Mouse (Mus musculus) forebrain, embryonic 10.5 days (tissue): ENCODE measurements around the gene Ccdc73. TPM values are rescaled to one million over a fixed set of nuclear protein-coding genes. Genes with fewer than 3 reads are reported as not detected.
"Not testable (repeated sequence)": the region's sequence is repeated elsewhere in the genome, so short reads cannot be mapped to it uniquely, and the experiment has no call there.

Source experiments
- DNase-seq: peaks from one replicate; pipeline ENCODE4 v3.0.0-alpha.2; 2017; ENCODE audit warnings: low spot score; ENCODE audit errors: extremely low spot score
- H3K27ac ChIP-seq: fragments of 300-500 bp; sonication (generic); 2 replicates; pipeline ENCODE4 v1.5.1; 2016; ENCODE audit warnings: mild to moderate bottlenecking
- H3K27me3 ChIP-seq: fragments of 300-500 bp; sonication (generic); 2 replicates; pipeline ENCODE4 v1.6.1; 2016; ENCODE audit warnings: mild to moderate bottlenecking; ENCODE audit not compliant: poor library complexity, severe bottlenecking
- H3K36me3 ChIP-seq: fragments of 300-500 bp; sonication (generic); replicated peaks from 2 replicates; pipeline ENCODE4 v1.6.1; 2016; ENCODE audit warnings: mild to moderate bottlenecking, moderate library complexity
- H3K4me1 ChIP-seq: fragments of 300-500 bp; sonication (generic); 2 replicates; pipeline ENCODE4 v1.6.1; 2016
- H3K4me3 ChIP-seq: fragments of 300-500 bp; sonication (generic); 2 replicates; pipeline ENCODE4 v1.5.1; 2016; ENCODE audit warnings: mild to moderate bottlenecking, moderate library complexity
- H3K9me3 ChIP-seq: fragments of 300-500 bp; sonication (generic); 2 replicates; pipeline ENCODE4 v1.6.1; 2016; ENCODE audit warnings: mild to moderate bottlenecking, moderate library complexity
- WGBS: fragments of 180-500 bp; shearing (Covaris S2); methylation state at CpG from one replicate; pipeline ENCODE4 v1.1.7; 2016; 5-methylcytosine and 5-hydroxymethylcytosine counted together
- polyA plus RNA-seq: library from polyadenylated mRNA; unstranded; fragments of >200 nt; fragmentation: Nextera tagmentation; extraction: Ambion mirVana; gene quantifications from 2 replicates; pipeline ENCODE4 v1.2.1, GENCODE M21; 2016

Ccdc73 gene
- polyA plus RNA-seq, result 2.9 and 4.5 TPM in 2 replicates

- no peaks in the 10 kb centered on the region for H3K9me3 ChIP-seq
- no peak for DNase-seq
- WGBS, result 93% methylated on average over 13 of the region's 13 CpGs
These were observed at the start of gene Ccdc73 for GRCm38 (mm10) chr2:104867282-104867855. TSS of gene Ccdc73 (plus strand) at chr2:104867805.

GRCm38 (mm10) chr2:104818763-104819162 lies 48.8 kb upstream of the Ccdc73 start:
- Histone ChIP-seq H3K4me1 (peaks cover 32% of the 10 kb centered on the region), H3K4me3 (peak overlapping the region; percentile 94; the same call in 1 of the 2 replicates)
- whole genome bisulfite sequencing, result 85% methylated on average over 3 of the region's 3 CpGs
- H3K27me3 ChIP-seq, DNase-seq, H3K27ac ChIP-seq, H3K36me3 ChIP-seq, H3K9me3 ChIP-seq: not testable (repeated sequence)

More at GRCm38 (mm10) chr2:104867282-104867855, at the start of gene Ccdc73:
- H3K27ac ChIP-seq, result no peak within 1 kb of the TSS
- H3K4me3 ChIP-seq, result no peak within 1 kb of the TSS
- H3K27me3 ChIP-seq, result no peaks in the 10 kb centered on the region
- H3K4me1 ChIP-seq, result no peaks in the 10 kb centered on the region
- no peaks in the 10 kb centered on the region for H3K36me3 ChIP-seq

GRCm38 (mm10) chr2:104826191-104826590 lies 41.4 kb upstream of the Ccdc73 start:
- no peak for DNase-seq
- no peaks in the 10 kb centered on the region for H3K36me3 ChIP-seq
- WGBS, result 88% methylated on average over 4 of the region's 4 CpGs
- H3K4me1 ChIP-seq, result no peaks in the 10 kb centered on the region
- no peak overlapping the region for H3K4me3 ChIP-seq
- no peak overlapping the region for H3K27ac ChIP-seq
- H3K9me3 ChIP-seq, result no peaks in the 10 kb centered on the region
- H3K27me3 ChIP-seq, result no peaks in the 10 kb centered on the region

GRCm38 (mm10) chr2:104832486-104832885 lies 35.1 kb upstream of the Ccdc73 start:
- Histone ChIP-seq H3K9me3 (no peaks in the 10 kb centered on the region), H3K4me1 (no peaks in the 10 kb centered on the region), H3K36me3 (no peaks in the 10 kb centered on the region), H3K27ac (no peak overlapping the region), H3K4me3 (no peak overlapping the region), H3K27me3 (no peaks in the 10 kb centered on the region)
- 89% methylated on average over 2 of the region's 2 CpGs for WGBS
- DNase-seq, result no peak

GRCm38 (mm10) chr2:104840974-104841373 lies 26.6 kb upstream of the Ccdc73 start:
- Histone ChIP-seq H3K4me1 (peaks cover 4% of the 10 kb centered on the region), H3K4me3 (no peak overlapping the region), H3K9me3 (no peaks in the 10 kb centered on the region), H3K36me3 (no peaks in the 10 kb centered on the region), H3K27ac (no peak overlapping the region), H3K27me3 (no peaks in the 10 kb centered on the region)
- no peak for DNase-seq

GRCm38 (mm10) chr2:104841736-104842135 lies 25.9 kb upstream of the Ccdc73 start:
- no peaks in the 10 kb centered on the region for H3K27me3 ChIP-seq
- H3K9me3 ChIP-seq, result no peaks in the 10 kb centered on the region
- H3K36me3 ChIP-seq, result no peaks in the 10 kb centered on the region
- 88% methylated on average over 7 of the region's 7 CpGs for WGBS
- H3K27ac ChIP-seq, result no peak overlapping the region
- H3K4me1 ChIP-seq, result peaks cover 5% of the 10 kb centered on the region
- no peak overlapping the region for H3K4me3 ChIP-seq
- DNase-seq, result no peak

GRCm38 (mm10) chr2:104842559-104842958 lies 25.0 kb upstream of the Ccdc73 start:
- Histone ChIP-seq H3K27me3 (0 out of 2 replicates have a peak, but pooled peaks cover under 1% of the 10 kb centered on the region), H3K9me3 (no peaks in the 10 kb centered on the region), H3K4me3 (no peak overlapping the region), H3K4me1 (peaks cover 10% of the 10 kb centered on the region), H3K36me3 (no peaks in the 10 kb centered on the region), H3K27ac (no peak overlapping the region)
- DNase-seq, result no peak

- no peaks in the 10 kb centered on the region for H3K9me3 ChIP-seq
- 55% methylated on average over 4 of the region's 4 CpGs for WGBS
- no peaks in the 10 kb centered on the region for H3K36me3 ChIP-seq
- H3K27ac ChIP-seq, result 0 out of 2 replicates have a peak overlapping the region, but pooled peaks have one; percentile 44
- H3K27me3 ChIP-seq, result peaks cover 42% of the 10 kb centered on the region
- H3K4me3 ChIP-seq, result no peak overlapping the region
- no peak for DNase-seq
- peaks cover 28% of the 10 kb centered on the region for H3K4me1 ChIP-seq
These were observed 20.8 kb upstream of the Ccdc73 start for GRCm38 (mm10) chr2:104846638-104847414.

GRCm38 (mm10) chr2:104847645-104848044 lies 20.0 kb upstream of the Ccdc73 start:
- Histone ChIP-seq H3K4me1 (peaks cover 30% of the 10 kb centered on the region), H3K36me3 (no peaks in the 10 kb centered on the region), H3K27ac (no peak overlapping the region), H3K27me3 (peaks cover 42% of the 10 kb centered on the region), H3K9me3 (no peaks in the 10 kb centered on the region), H3K4me3 (no peak overlapping the region)
- WGBS, result 61% methylated on average over 2 of the region's 2 CpGs
- DNase-seq, result no peak

- DNase-seq, result no peak
- Histone ChIP-seq H3K27ac (no peak overlapping the region), H3K36me3 (no peaks in the 10 kb centered on the region), H3K4me3 (peak overlapping the region; percentile 57), H3K9me3 (no peaks in the 10 kb centered on the region), H3K27me3 (peaks cover 42% of the 10 kb centered on the region), H3K4me1 (peaks cover 28% of the 10 kb centered on the region)
- WGBS, result 29% methylated on average over 16 of the region's 16 CpGs
These were observed 19.1 kb upstream of the Ccdc73 start for GRCm38 (mm10) chr2:104848235-104849161.

- WGBS, result under 1% methylated on average over 62 of the region's 62 CpGs
- peak; percentile 45 for DNase-seq
- Histone ChIP-seq H3K4me3 (peak within 1 kb of the TSS; percentile 57), H3K9me3 (no peaks in the 10 kb centered on the region), H3K36me3 (no peaks in the 10 kb centered on the region), H3K27ac (peak within 1 kb of the TSS; percentile 70), H3K27me3 (peaks cover 42% of the 10 kb centered on the region), H3K4me1 (peaks cover 28% of the 10 kb centered on the region)
These were observed 18.2 kb upstream of the Ccdc73 start, which contains the start of gene Prrg4 for GRCm38 (mm10) chr2:104849276-104849990. TSS of gene Prrg4 (minus strand) at chr2:104849876.

- peak overlapping the region; percentile 57 for H3K4me3 ChIP-seq
- WGBS, result 79% methylated on average over 3 of the region's 3 CpGs
- no peaks in the 10 kb centered on the region for H3K9me3 ChIP-seq
These were observed 17.6 kb upstream of the Ccdc73 start for GRCm38 (mm10) chr2:104849991-104850359.

More at GRCm38 (mm10) chr2:104849991-104850359, 17.6 kb upstream of the Ccdc73 start:
- no peak for DNase-seq
- Histone ChIP-seq H3K27me3 (peaks cover 42% of the 10 kb centered on the region), H3K4me1 (peaks cover 28% of the 10 kb centered on the region), H3K36me3 (no peaks in the 10 kb centered on the region), H3K27ac (no peak overlapping the region)
